Mouse (Mus musculus) myocyte (in vitro differentiated cells): ENCODE measurements around the gene Stard5. TPM values are rescaled to one million over a fixed set of nuclear protein-coding genes. Genes with fewer than 3 reads are reported as not detected.

Source experiments
- H3K27me3 ChIP-seq: one replicate; pipeline ENCODE4 v1.6.1; 2011; ENCODE audit not compliant: control insufficient read depth, insufficient read depth, insufficient read length
- H3K36me3 ChIP-seq: one replicate; pipeline ENCODE4 v1.6.1; 2011; ENCODE audit not compliant: control insufficient read depth, insufficient read depth
- H3K4me2 ChIP-seq: one replicate; pipeline ENCODE4 v1.6.1; 2011; ENCODE audit warnings: low read depth, control low read depth
- H3K4me3 ChIP-seq: one replicate; pipeline ENCODE4 v1.5.1; 2011; ENCODE audit warnings: mild to moderate bottlenecking, control low read depth, moderate library complexity
- H3K79me2 ChIP-seq: one replicate; pipeline ENCODE4 v1.6.1; 2011; ENCODE audit not compliant: control insufficient read depth, insufficient read depth
- H3ac ChIP-seq: one replicate; pipeline ENCODE4 v1.6.1; 2011; ENCODE audit not compliant: control insufficient read depth, insufficient read length
- CEBPB ChIP-seq: IDR thresholded peaks from 2 replicates; pipeline ENCODE4 v1.6.1; 2011; ENCODE audit warnings: mild to moderate bottlenecking, moderate library complexity; ENCODE audit not compliant: poor library complexity, insufficient read depth, severe bottlenecking
- E2F4 ChIP-seq: IDR thresholded peaks from one replicate; pipeline ENCODE4 v1.6.1; 2011; ENCODE audit warnings: mild to moderate bottlenecking, control low read depth, moderate library complexity; ENCODE audit not compliant: insufficient read depth
- MAX ChIP-seq: IDR thresholded peaks from one replicate; pipeline ENCODE4 v1.6.1; 2011; ENCODE audit warnings: low read depth, mild to moderate bottlenecking, control low read depth
- MYOD1 ChIP-seq, 3 experiments: IDR thresholded peaks; one replicate each; pipeline ENCODE4 v1.6.1; 2011; ENCODE audit warnings: control low read depth in 2 of 3, low read depth in 2 of 3, mild to moderate bottlenecking in 2 of 3, moderate library complexity in 1 of 3; ENCODE audit not compliant: insufficient read length in 2 of 3, control insufficient read depth in 1 of 3
- MYOG ChIP-seq, 3 experiments: IDR thresholded peaks; one replicate each; pipeline ENCODE4 v1.6.1; 2011; ENCODE audit warnings: control low read depth in 2 of 3, low read depth in 2 of 3, mild to moderate bottlenecking in 2 of 3; ENCODE audit not compliant: insufficient read length in 2 of 3, control insufficient read depth in 1 of 3, insufficient read depth in 1 of 3
- POLR2A ChIP-seq: IDR thresholded peaks from one replicate; pipeline ENCODE4 v1.6.1; 2011; ENCODE audit warnings: low read depth, mild to moderate bottlenecking, control low read depth, moderate library complexity; ENCODE audit not compliant: insufficient read length
- POLR2AphosphoS2 ChIP-seq: IDR thresholded peaks from one replicate; pipeline ENCODE4 v1.6.1; 2011; ENCODE audit warnings: low read depth, control low read depth; ENCODE audit not compliant: insufficient read length
- REST ChIP-seq: IDR thresholded peaks from one replicate; pipeline ENCODE4 v1.6.1; 2011; ENCODE audit warnings: mild to moderate bottlenecking, control low read depth, moderate library complexity; ENCODE audit not compliant: insufficient read depth, insufficient read length
- SRF ChIP-seq: IDR thresholded peaks from one replicate; pipeline ENCODE4 v1.6.1; 2011; ENCODE audit warnings: low read depth; ENCODE audit not compliant: control insufficient read depth, insufficient read length
- TCF12 ChIP-seq: IDR thresholded peaks from one replicate; pipeline ENCODE4 v1.6.1; 2011; ENCODE audit warnings: mild to moderate bottlenecking, control low read depth; ENCODE audit not compliant: poor library complexity, insufficient read depth, severe bottlenecking
- TCF3 ChIP-seq: IDR thresholded peaks from one replicate; pipeline ENCODE4 v1.6.1; 2011; ENCODE audit warnings: low read depth, control low read depth; ENCODE audit not compliant: insufficient read length
- USF1 ChIP-seq: IDR thresholded peaks from one replicate; pipeline ENCODE4 v1.6.1; 2011; ENCODE audit warnings: low read depth, mild to moderate bottlenecking, control low read depth, moderate library complexity
- polyA plus RNA-seq: library from polyadenylated mRNA; unstranded; fragments of >200 nt; fragmentation: generic; extraction: Trizol; gene quantifications from one replicate; pipeline ENCODE4 v1.2.1, GENCODE M21; 2012; ENCODE audit warnings: missing spikeins

Stard5 gene
- polyA plus RNA-seq, 1 experiment: 31.0 TPM

- Histone ChIP-seq H3K27me3 (no peaks in the 10 kb centered on the region), H3K4me2 (no peak overlapping the region), H3K4me3 (no peak overlapping the region), H3K79me2 (no peaks in the 10 kb centered on the region), H3K36me3 (no peaks in the 10 kb centered on the region), H3ac (no peak overlapping the region)
- TF ChIP-seq REST (no peak), CEBPB (no peak), MYOD1 (IDR thresholded peaks at IDR 0.05; ENCODE audit: control insufficient read depth in 1 of 3, insufficient read length in 2 of 3, low read depth in 2 of 3) (no peak), POLR2A (no peak), TCF3 (no peak), TCF12 (no peak)
Measured at GRCm38 (mm10) chr7:83668724-83669123, 37.0 kb downstream of the Stard5 start.

GRCm38 (mm10) chr7:83671573-83671972 lies 39.8 kb downstream of the Stard5 start:
- Histone ChIP-seq H3K79me2 (no peaks in the 10 kb centered on the region), H3ac (no peak overlapping the region), H3K27me3 (no peaks in the 10 kb centered on the region), H3K4me2 (no peak overlapping the region), H3K4me3 (no peak overlapping the region), H3K36me3 (no peaks in the 10 kb centered on the region)
- TF ChIP-seq TCF12 (no peak), MYOG (IDR thresholded peaks at IDR 0.05; ENCODE audit: control insufficient read depth in 1 of 3, insufficient read depth in 1 of 3, insufficient read length in 2 of 3, low read depth in 2 of 3) (no peak), REST (no peak), TCF3 (no peak), POLR2A (no peak), E2F4 (no peak), SRF (no peak), USF1 (no peak), CEBPB (no peak), POLR2AphosphoS2 (no peak), MAX (no peak)

- Histone ChIP-seq H3K36me3 (no peaks in the 10 kb centered on the region), H3K79me2 (no peaks in the 10 kb centered on the region), H3K4me3 (no peak overlapping the region), H3K4me2 (no peak overlapping the region), H3K27me3 (peaks cover 3% of the 10 kb centered on the region), H3ac (no peak overlapping the region)
- no peak for TF ChIP-seq MYOG (IDR thresholded peaks at IDR 0.05; ENCODE audit: control insufficient read depth in 1 of 3, insufficient read depth in 1 of 3, insufficient read length in 2 of 3, low read depth in 2 of 3)
- TF ChIP-seq MAX: no peak
- TF ChIP-seq CEBPB: no peak
- no peak for TF ChIP-seq USF1
- no peak for TF ChIP-seq TCF3
- no peak for TF ChIP-seq POLR2A
- TF ChIP-seq REST: no peak
Measured at GRCm38 (mm10) chr7:83675545-83676254, 43.9 kb downstream of the Stard5 start.

- H3K27me3 ChIP-seq: peaks cover 3% of the 10 kb centered on the region
- no peak for TF ChIP-seq POLR2AphosphoS2
- no peak for TF ChIP-seq TCF12
- no peak for TF ChIP-seq MYOD1 (IDR thresholded peaks at IDR 0.05; ENCODE audit: control insufficient read depth in 1 of 3, insufficient read length in 2 of 3, low read depth in 2 of 3)
- no peak for TF ChIP-seq MAX
- TF ChIP-seq POLR2A: no peak
- TF ChIP-seq TCF3: no peak
- TF ChIP-seq SRF: no peak
- TF ChIP-seq MYOG (IDR thresholded peaks at IDR 0.05; ENCODE audit: control insufficient read depth in 1 of 3, insufficient read depth in 1 of 3, insufficient read length in 2 of 3, low read depth in 2 of 3): no peak
- no peak for TF ChIP-seq REST
- no peak for TF ChIP-seq E2F4
- no peak for TF ChIP-seq USF1
- TF ChIP-seq CEBPB: no peak
- H3K79me2 ChIP-seq: no peaks in the 10 kb centered on the region
- H3K36me3 ChIP-seq: no peaks in the 10 kb centered on the region
- H3ac ChIP-seq: no peak overlapping the region
- no peak overlapping the region for H3K4me2 ChIP-seq
- H3K4me3 ChIP-seq: no peak overlapping the region
Measured at GRCm38 (mm10) chr7:83677296-83677695, 45.5 kb downstream of the Stard5 start.

GRCm38 (mm10) chr7:83678506-83678905 lies 46.7 kb downstream of the Stard5 start:
- Histone ChIP-seq H3K27me3 (peaks cover 3% of the 10 kb centered on the region), H3K36me3 (no peaks in the 10 kb centered on the region), H3K4me2 (no peak overlapping the region), H3ac (no peak overlapping the region), H3K79me2 (no peaks in the 10 kb centered on the region), H3K4me3 (no peak overlapping the region)
- TF ChIP-seq CEBPB: no peak
- TF ChIP-seq TCF12: no peak
- no peak for TF ChIP-seq E2F4
- no peak for TF ChIP-seq REST
- no peak for TF ChIP-seq USF1
- TF ChIP-seq MYOD1 (IDR thresholded peaks at IDR 0.05; ENCODE audit: control insufficient read depth in 1 of 3, insufficient read length in 2 of 3, low read depth in 2 of 3): no peak
- TF ChIP-seq MAX: no peak
- TF ChIP-seq POLR2A: no peak
- no peak for TF ChIP-seq SRF
- TF ChIP-seq TCF3: no peak
- no peak for TF ChIP-seq POLR2AphosphoS2
- no peak for TF ChIP-seq MYOG (IDR thresholded peaks at IDR 0.05; ENCODE audit: control insufficient read depth in 1 of 3, insufficient read depth in 1 of 3, insufficient read length in 2 of 3, low read depth in 2 of 3)
